Mouse (Mus musculus) kidney, adult 18-20 months (tissue): ENCODE data around the gene Gm21988.
A peak's percentile ranks its signal among the peaks of the same experiment; 100 is the strongest.

ENCODE experiments used
- DNase-seq: peaks from one replicate; pipeline ENCODE4 v3.0.0; 2021

Gm21988 gene

DNA sequence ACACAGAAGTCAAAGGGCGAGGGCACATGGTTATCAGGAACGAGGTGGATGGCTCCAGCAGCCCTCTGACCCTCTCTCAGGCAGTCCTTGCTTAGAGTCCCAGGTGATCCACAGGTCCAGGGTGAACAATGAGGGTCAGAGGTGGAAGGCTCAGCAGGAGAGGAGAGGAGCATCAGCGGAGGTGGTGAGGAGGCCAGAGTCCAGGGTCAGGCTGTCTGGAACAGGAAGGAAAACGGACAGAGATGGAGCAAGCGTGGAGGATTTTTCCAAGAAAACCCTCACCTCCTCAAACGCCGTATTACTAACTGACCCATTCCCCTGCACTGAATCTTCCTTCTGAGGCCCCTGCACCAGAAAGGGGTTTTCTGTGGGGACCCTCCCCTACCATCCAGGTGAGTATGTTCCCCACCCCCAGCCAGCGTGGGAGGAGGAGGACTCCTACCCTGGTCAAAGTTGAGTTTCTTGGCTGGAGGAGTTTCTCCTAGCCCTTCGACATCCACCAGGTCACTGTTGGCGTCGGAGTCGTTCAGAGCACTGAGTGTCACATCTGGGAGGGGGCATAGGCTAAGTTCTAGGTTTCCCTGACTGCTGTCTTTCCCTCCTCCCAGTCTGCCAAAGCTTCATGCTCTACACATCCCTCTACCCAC, 4.3 kb downstream of the Gm21988 start:
- peak; percentile 33 for DNase-seq

DNA sequence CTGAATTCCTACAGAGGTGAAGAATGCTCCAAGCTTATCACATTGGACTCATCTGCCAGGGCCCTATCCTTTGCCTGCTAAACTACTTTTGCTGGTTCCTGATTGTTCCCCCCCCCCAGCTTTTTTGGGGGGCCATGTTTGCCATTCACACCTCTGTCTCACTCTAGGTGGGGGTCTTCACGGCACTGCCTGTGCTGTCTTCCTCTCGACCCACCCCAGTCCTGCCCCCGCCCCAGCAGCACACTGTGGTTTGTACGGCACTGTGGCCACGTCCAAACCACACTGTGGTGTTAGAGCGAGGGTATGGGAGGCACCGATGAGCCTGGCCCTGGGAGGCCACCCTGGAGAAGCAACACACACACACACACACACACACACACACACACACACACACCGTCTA, 5.1 kb downstream of the Gm21988 start:
- DNase-seq: no peak

GRCm38 (mm10) chr11:70234037-70234436, 5.6 kb downstream of the Gm21988 start:
- DNase-seq: peak; percentile 16

DNA sequence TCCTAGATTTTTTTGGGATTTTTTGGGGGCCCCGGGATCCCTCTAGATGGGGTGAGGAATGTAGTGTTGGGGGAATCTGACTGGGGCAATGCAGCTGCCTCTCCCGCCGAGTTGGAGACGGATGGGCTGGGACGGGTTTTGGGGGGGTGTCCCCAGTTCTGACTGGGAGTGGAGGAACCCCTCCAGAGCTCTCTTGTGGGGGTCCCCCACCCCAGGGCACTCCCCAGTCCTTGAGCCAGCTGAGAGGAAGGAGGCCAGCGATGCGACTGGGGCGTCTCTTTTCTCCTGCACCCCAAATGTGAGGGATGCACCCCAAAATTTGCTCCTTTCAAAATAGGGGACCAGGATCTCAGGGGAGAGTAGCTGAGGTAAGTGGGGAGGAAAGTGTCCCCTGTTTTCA, 6.6 kb downstream of the Gm21988 start:
- no peak for DNase-seq

DNA sequence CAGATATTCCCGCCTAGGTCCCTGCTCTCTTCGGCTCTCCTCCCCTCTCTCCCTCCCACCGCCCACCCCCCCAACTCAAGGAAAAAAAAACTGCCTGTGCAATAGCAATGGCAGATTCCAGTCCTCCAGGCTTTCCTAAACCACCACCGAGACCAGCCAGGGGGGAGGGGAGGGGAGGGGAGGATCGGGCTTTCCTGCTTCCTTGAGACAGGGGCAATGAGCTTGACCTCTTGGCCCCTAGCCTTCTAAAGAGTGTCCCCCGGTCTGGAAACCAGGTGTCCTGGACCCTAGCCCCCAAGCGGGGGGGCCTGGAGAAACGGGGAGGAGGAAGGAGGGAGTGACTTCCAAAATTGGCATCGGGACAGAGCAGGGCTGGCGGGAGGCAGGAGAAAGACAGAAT, 7.1 kb downstream of the Gm21988 start:
- DNase-seq: peak; percentile 64

DNA sequence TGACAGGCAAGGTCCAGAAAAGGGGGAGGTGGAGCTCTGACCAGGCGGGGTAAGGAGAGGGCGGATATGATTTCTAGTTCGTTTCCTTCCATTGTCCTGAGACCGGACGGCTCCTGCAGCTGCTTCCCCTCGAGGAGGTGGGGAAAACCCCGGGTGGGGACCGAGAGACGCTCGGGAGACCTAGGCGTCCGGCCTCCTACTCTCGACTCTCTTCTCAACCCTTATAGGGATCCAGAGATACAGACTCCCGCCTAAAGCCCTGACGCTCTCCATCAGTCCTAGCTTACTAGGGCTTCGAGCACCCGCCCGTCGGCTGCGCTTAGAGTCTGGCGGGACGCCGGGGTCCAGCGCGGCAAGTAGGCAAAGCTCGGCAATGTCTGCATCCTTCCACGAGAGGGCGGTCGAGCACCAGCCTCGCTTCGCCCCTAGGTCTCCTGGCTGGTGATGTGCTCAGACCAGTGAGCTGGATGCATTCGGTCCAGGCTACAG, 9.3 kb downstream of the Gm21988 start:
- peak; percentile 86 for DNase-seq

- no peak for DNase-seq
Observed at GRCm38 (mm10) chr11:70229260-70230010, 10.2 kb downstream of the Gm21988 start, which contains the start of gene Bcl6b. Gene Bcl6b (minus strand): TSS chr11:70229798.

DNA sequence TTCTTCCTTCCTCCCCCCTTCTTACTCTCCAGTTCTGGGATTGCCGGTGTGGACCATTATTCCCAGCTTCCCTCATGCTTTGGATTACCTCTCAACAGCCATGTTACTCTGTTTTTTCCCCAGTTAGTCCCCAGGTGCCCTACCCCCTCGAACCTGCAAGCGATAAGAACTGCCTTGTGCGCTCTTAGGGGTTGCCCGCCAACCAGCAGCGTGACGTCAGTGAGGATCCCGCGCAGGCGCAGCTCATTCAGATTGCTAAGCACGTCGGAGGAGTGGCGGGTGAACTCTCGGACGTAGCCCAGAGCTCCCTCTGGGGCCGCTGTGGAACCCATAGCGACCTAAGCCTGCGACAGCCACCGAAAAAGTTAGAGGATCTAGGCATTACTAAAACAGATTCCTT, 10.8 kb downstream of the Gm21988 start:
- DNase-seq: peak; percentile 87

DNA sequence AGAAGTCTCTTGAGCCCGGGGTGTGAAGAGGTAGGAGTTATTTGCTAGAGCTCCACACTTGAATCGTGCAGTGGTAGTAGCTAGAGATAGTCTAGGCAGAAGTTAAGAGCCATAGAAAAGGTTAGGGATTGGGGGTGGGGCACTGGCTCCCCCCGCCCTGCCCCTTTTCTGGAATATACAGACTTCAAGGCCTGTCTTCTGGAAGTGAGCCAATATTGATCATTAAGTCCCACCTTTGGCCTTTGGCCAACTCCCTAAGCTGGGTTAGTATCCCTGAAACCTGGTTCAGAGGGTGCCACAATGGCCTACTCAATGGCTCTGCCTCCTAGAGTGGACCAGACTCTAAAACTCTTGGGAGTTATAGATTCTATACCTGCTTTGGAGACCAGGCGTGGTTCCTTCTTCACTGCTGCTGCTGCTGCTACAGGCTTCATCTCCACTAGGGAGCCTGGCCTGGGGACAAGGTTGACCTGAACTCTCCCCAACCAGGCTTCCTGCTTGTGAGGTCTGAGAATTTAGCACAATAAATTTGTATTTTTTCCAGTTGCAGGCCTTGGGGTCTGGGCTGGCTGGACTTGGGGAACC, 11.9 kb downstream of the Gm21988 start:
- no peak for DNase-seq

- DNase-seq: no peak
Observed at GRCm38 (mm10) chr11:70227126-70227525, 12.5 kb downstream of the Gm21988 start.

DNA sequence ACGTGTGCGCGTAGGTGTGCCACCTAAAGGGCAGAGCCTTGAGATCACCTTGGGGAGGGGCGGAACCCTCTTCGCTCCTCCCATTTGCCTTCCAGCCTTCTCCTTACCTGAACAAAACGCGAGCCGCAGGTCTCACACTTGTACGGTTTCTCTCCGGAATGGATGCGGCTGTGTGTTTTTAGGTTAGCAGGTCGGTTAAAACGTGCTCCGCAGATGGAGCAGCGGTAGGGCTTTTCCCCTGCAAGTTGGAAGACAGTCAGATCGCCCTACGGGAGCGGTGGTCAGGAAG, 13.1 kb downstream of the Gm21988 start:
- peak; percentile 59 for DNase-seq

DNA sequence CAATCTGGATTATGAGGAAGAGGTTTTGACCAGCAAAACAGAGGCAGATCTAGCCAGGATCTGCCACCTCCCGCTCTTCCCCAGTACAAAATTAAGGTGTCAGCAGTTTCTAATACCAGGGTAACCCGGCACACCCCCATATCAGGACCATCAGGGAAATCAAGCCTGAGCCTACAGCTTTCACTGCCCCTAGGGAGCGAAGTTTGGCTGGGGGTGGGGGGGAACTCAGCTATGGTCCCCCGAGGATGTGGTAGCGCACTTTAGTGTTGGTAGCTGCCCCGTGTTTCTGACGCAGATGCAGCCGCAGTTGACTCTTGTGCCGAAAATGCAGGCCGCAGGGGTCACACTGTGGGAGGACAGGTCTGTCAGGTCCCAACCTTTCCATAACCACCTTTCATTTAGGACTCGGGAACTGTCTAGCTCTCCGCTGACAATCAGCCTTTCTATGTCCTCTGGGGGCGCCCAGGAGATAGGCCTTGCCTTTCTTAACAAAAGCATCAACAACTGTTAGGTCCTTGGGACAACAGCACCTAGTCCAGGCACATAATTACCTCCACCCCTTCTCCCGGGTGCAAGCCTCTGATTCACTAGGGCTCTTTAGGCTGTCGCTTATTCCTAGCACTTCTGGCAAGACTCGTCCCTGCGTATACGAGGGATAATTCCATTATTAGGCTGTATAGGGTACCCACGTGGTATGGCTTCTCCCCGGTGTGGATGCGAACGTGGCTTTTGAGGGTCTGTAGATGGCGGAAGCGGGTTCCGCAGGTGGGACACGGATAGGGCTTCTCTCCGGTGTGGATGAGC, 13.6 kb downstream of the Gm21988 start:
- DNase-seq: peak; percentile 11

DNA sequence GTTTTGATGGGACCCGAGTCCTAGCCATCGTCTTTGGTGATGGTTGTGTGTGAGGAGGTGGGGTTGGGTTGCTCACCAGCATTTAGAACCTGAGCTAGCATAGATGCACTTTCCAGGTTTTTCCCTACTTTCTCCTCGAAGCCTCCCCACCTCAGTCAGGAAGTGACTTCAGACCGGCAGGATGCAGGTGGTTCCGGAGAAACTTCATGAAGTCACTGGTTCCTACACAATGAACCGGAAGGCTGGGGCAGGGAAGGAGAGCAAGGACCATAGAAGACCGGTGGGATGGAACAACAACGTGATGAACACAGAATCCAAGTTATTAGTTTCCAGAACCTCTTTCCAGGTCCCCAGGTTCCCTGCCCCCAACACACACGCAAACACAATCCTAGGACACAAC, 15.9 kb downstream of the Gm21988 start:
- DNase-seq: peak; percentile 49

GRCm38 (mm10) chr11:70221603-70222500, 17.8 kb downstream of the Gm21988 start:
- DNase-seq: peak; percentile 57

GRCm38 (mm10) chr11:70220731-70221602, 18.7 kb downstream of the Gm21988 start, which contains the start of gene Slc16a13:
Gene Slc16a13 (minus strand): TSS chr11:70221064.
- DNase-seq: peak; percentile 96

DNA sequence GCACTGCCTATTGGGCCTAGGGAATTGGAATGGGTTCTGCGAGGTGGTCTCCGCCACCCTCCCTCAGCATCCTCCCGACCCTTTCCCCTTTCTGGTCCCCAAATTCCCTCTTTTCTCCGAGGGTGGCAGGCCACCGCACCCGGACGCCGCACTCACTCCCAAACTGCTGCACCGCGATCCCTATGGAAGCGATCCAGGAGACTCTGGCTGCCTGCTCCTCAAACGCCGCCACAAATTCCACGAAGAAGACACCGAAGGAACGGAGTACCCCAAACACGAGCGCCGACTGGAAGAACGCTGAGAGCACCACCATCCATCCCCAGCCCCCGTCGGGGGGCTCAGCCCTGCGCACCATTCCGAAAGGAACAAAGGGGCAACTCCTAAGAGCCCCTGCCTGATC, 19.3 kb downstream of the Gm21988 start:
- DNase-seq: no peak

- DNase-seq: no peak
Observed at GRCm38 (mm10) chr11:70219873-70220272, 19.8 kb downstream of the Gm21988 start.

DNA sequence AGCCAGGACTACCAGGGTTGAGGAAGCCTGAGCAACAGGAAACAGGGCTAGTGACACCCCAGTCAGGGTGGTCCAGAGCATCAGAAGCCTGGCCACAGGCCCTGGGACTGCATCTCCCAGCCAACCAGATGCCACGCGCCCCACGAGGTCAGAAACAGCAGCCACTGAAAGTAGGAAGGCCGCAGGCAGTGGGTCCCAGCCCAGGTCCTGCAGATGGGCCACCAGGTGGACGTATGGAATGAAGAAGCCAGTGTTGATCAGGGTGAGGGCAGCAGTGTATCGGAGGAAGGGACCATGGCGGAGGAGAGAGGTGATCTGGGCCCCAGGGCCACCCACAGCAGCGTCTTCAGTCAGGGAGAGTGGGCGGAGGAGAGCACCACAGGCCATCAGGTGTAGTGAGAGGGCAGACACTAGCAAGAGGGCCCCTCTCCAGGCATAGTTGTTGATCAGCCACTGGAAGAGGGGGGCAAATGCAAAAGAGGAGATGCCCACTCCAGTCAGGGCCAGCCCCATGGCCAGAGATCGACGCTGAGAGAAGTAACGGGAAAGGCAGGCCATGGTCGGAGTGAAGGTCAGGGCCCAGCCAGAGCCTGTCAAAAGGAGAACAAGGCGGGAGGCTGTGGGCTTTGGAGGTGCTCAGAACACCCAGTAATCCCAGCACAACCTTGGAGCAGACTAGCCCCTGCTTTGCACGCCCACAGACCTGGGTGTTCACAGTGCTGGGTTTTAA, 20.7 kb downstream of the Gm21988 start:
- DNase-seq: peak; percentile 53

DNA sequence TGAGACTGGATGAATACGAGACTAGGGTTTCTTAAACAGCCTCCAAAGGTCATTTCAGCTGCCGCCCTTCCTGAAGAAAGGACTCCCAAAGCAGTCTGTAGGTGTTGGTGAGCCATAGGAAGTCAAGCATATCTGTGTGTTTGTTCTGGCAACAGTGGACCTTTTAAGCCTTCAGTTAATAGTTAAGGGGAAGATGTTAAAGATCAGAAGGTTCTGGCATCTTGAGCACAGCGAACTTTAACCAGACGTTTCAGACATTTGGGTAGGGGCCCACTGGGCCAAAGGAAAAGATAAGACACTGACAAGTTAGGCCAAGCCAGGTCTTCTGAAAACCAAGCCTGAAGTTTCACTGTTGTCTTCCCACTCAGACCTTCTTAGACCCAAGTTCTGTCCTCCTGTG, 21.6 kb downstream of the Gm21988 start:
- DNase-seq: no peak

DNA sequence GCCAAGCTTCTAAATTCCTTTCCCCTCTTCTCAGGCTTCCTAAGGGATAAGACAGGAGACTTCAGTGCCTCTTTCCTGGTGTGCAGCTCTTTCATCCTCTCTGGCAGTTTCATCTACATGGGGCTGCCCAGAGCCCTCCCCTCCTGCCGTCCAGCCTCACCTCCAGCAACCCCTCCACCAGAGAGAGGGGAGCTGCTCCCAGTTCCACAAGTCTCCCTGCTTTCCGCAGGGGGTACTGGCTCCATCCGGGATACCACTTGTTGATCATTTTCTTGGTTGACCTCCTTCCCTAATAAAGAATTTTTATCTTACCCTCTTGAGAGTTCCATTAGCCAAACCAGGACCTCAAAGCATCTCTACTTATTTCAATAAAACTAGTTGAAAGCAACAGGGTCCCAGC, 23.5 kb downstream of the Gm21988 start:
- DNase-seq: no peak
